Mouse (Mus musculus) spleen, postnatal 36 days (tissue): Measurements from ENCODE around the gene Nt5m.

ENCODE experiments used
- DNase-seq, 2 experiments: peaks; one replicate each; pipeline ENCODE4 v3.0.0; 2022; ENCODE audit warnings: low spot score in 2 of 2, mixed read lengths in 1 of 2

The Nt5m gene

GRCm38 (mm10) chr11:59839459-59840126 is 346 bp downstream of the Nt5m start, which contains the start of gene Cops3:
Cops3 (minus strand) TSS chr11:59839838.
- DNase-seq, result peak; percentile 97

DNA sequence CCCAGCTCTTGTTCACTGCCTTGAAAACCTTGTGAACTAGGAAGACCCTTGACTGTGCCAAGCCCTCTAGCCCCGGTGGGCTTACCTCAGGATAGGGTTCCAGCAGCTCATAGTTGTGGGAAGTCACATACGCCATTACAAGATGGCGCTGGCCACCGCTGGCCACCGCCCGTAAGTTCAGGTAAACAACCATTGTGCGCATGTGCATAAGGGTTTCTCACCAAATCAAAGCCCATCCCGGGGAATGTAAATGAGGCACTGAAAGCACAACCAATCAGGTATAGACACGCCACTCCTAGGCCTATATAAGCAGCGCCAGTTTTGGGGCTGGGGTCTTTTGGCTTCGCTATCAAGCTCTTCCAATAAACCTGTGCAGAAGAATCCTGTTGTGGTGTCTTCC is 7.1 kb downstream of the Nt5m start:
- no peak for DNase-seq

GRCm38 (mm10) chr11:59847131-59847530 is 7.9 kb downstream of the Nt5m start:
- DNase-seq, result peak; percentile 42 to 55

- peak; percentile 74 to 76 for DNase-seq
Measured at GRCm38 (mm10) chr11:59847891-59848884, 8.9 kb downstream of the Nt5m start.

GRCm38 (mm10) chr11:59852865-59853264 is 13.6 kb downstream of the Nt5m start:
- DNase-seq, result no peak

DNA sequence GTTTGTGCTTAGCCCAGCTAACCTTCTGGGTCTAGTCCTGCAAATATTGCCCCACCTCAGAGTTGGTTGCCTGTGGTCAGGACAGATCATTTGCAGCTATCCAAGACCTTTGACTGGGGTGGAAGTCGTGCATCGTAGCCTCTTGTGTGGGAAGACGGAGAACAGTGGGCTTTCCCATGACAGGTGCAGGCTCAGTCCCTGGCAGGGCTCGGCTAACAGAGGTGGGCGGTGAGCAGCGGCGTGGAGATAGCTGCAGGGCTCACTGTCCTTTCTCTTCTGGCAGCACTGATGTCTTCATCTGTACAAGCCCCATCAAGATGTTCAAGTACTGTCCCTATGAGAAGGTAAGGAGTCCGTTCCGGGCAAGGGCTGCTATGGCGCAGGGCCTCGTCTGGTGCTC is 21.2 kb downstream of the Nt5m start:
- DNase-seq, result no peak

GRCm38 (mm10) chr11:59864316-59864715 is 25.1 kb downstream of the Nt5m start:
- no peak for DNase-seq

DNA sequence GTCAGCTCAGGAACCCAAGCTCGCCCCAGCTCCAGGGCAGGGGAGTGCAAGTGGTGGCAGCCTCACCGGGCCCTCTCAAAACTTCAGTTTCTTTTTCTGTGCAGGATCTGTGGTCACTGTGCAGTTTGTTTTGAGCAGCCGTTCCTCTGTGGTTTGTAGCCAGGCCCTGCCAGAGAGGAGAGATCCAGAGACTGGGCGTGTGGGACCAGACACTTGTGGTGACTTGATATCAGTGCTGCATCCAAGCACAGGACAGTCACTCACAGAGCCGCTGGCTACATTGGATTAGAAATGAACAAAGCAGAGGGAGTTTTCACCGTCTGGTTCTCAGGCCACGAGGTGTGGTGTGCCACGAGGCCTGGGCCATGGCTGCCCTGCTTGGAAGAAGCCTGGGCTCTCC is 32.9 kb downstream of the Nt5m start:
- DNase-seq, result no peak

DNA sequence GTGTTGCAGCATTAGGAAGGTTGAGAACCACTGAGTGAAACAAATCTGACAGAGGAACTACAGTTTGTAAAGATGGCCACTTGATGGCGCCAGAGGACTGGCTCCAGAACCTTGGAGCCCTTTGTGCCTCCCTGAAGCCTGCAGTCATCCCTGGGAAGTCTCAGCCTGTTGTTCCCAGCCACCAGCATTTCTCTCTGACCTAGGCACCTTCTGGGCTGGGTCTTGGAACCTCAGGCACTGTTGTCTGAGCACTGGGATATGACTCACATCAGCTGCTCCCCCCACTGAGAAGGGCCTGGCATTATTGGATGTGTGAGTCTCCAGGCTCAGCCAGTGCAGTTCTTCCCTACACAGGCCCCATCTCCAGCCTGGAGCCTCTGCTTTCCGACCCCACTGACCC is 40.8 kb downstream of the Nt5m start:
- peak; percentile 29 to 48 for DNase-seq

DNA sequence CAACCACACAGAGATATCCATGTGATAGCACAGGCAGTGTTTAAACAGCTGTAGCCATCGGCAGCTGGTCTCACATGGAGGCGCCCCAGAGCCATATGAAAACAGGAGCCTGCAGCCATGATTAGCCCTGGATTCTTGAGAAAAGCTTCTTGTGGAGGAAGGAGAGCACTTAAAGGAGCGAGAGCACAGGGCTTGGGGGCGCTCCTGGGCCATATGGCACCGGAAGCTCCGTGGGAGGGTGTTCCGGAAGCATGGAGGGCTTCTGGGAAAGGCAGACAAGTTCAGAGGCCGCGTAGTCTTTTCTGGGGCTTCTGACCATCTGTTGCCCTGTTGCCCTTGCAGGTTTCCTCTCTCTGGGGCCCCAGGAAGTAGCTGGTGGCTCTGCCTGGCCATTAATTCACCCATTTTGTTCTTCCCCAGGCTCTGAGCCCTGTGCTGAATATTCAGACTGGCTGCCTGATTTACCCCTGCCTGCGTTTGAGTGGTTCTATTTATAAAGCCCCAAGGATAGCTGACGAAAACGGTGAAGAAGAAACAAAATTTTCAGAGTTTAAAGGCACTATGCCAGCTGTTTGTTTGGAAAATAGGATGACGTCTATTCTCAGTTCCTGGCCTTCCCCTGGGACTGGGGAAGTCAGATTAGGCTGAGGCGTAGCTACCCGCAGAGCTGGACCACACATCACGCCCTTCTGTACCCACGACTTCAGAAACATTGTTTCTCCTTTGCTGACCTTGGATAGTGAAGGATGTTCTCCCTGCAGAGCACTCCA is 46.2 kb downstream of the Nt5m start:
- DNase-seq, result peak; percentile 8 to 23

GRCm38 (mm10) chr11:59886952-59887351 is 47.7 kb downstream of the Nt5m start:
- DNase-seq, result no peak

DNA sequence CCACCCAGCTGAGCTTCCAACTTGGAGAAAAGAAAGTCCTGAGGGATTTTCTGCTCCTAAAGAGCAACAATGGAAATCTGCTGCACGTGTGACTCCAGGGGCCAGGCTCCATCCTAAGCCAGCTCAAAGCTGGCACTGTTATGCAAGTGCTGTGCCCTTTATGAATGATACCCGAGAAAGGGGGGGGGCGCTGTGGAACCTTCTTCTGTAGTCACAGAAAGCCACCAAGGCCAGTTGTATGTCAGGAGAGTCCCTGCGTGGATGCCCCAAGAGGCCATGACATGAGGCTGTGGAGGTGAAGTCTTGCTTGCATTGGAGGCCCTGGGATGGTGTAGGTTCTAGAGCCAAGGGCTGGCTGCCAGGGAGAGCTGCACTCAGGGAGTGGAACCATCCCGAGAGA is 48.9 kb downstream of the Nt5m start:
- DNase-seq, result no peak

GRCm38 (mm10) chr11:59891854-59892253 is 52.6 kb downstream of the Nt5m start:
- DNase-seq, result no peak

DNA sequence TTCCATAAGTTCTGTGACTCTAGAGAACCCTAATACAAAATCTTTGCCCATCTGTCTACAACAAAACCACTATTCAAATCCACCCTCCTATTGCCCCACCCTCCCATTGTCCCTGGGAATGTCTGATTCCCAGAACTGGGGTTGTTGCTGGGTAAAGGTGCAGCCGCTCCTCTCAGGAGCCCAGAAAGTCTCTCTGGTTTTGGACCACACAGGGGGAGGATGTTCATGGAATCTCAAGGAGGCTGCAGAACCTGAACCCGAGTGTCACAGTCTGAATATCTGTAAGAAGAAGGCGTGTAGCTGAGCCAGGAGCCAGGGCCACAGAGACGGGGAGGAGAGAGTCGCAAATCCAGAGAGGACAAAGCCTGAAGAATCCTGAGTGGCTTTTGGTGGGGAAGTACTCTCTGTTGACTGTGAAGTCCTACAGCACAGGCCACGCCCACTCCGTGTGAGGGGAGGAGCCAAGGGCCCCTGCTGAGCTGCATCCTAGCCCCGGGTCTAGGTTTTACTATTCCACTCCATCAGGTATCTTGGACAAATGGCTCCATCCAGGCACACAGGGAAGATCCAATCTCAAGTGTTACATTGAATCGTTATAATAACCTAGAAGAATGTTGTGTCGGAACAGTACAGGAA is 54.0 kb downstream of the Nt5m start:
- peak; percentile 31 to 32 for DNase-seq

GRCm38 (mm10) chr11:59894916-59895315 is 55.7 kb downstream of the Nt5m start:
- DNase-seq, result no peak

- peak; percentile 22 to 49 for DNase-seq
Measured at GRCm38 (mm10) chr11:59895316-59895715, 56.1 kb downstream of the Nt5m start.

GRCm38 (mm10) chr11:59897981-59898599 is 58.8 kb downstream of the Nt5m start:
- no peak for DNase-seq

GRCm38 (mm10) chr11:59899711-59900685 is 60.8 kb downstream of the Nt5m start:
- no peak for DNase-seq

DNA sequence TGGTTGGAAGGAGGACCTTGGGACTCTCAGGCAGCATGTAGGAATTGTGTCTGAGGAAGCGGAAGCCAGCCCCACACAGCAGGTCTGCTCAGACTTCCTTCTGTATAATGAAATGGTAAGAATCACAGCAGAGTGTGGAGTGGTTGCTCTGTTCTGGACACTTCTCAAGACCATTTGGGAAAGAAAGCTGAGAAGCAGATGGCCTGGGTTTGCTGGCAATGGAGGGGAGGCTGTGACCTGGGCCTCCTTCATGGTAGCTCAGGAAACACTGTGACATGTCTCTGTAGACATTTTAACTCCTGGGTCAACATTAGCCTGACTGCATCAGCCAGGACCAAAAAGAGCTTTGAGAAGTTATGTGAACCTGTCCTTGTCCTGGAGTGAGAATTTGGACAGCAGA is 61.7 kb downstream of the Nt5m start:
- DNase-seq, result no peak
